Mouse (Mus musculus) liver, embryonic 16.5 days (tissue): Measurements from ENCODE around the gene Dnajc15. TPM values are rescaled to one million over a fixed set of nuclear protein-coding genes. Genes with fewer than 3 reads are reported as not detected.

ENCODE experiments used
- ATAC-seq: fragments of 200-750 bp; cut with Nextera tagmentation; 2 replicates; pipeline ENCODE4 v1.8.0; 2017; ENCODE audit warnings: low read depth, mild to moderate bottlenecking, moderate number of reproducible peaks, moderate library complexity
- H3K27ac ChIP-seq: fragments of 300-500 bp; sonication (generic); 2 replicates; pipeline ENCODE4 v1.5.1; 2014; ENCODE audit warnings: mild to moderate bottlenecking, low read length
- H3K27me3 ChIP-seq: fragments of 300-500 bp; sonication (generic); 2 replicates; pipeline ENCODE4 v1.6.1; 2014; ENCODE audit warnings: low read depth, low read length, mixed read lengths; ENCODE audit not compliant: control insufficient read depth, insufficient read depth
- H3K36me3 ChIP-seq: fragments of 300-500 bp; sonication (generic); 2 replicates; pipeline ENCODE4 v1.6.1; 2014; ENCODE audit warnings: mild to moderate bottlenecking; ENCODE audit not compliant: control insufficient read depth, insufficient read depth
- H3K4me1 ChIP-seq: fragments of 300-500 bp; sonication (generic); 2 replicates; pipeline ENCODE4 v1.6.1; 2014; ENCODE audit warnings: low read depth, low read length, mixed read lengths; ENCODE audit not compliant: control insufficient read depth
- H3K4me2 ChIP-seq: fragments of 300-500 bp; sonication (generic); 2 replicates; pipeline ENCODE4 v1.6.1; 2014; ENCODE audit warnings: low read depth, low read length, mixed read lengths
- H3K4me3 ChIP-seq: fragments of 300-500 bp; sonication (generic); 2 replicates; pipeline ENCODE4 v1.5.1; 2014; ENCODE audit warnings: low read depth, mild to moderate bottlenecking, low read length
- H3K9ac ChIP-seq: fragments of 300-500 bp; sonication (generic); 2 replicates; pipeline ENCODE4 v1.6.1; 2014; ENCODE audit warnings: low read depth, low read length
- H3K9me3 ChIP-seq: fragments of 300-500 bp; sonication (generic); replicated peaks from 2 replicates; pipeline ENCODE4 v1.6.1; 2016; ENCODE audit warnings: low read length; ENCODE audit not compliant: control insufficient read depth
- WGBS: fragments of 180-500 bp; shearing (Covaris S2); extraction: QIAGEN DNeasy Blood & Tissue Kit; methylation state at CpG from one replicate; pipeline ENCODE4 v1.1.7; 2014; ENCODE audit not compliant: insufficient replicate concordance; 5-methylcytosine and 5-hydroxymethylcytosine counted together
- polyA plus RNA-seq: library from polyadenylated mRNA; unstranded; fragments of >200 nt; fragmentation: Nextera tagmentation; extraction: Ambion mirVana; gene quantifications from 2 replicates; pipeline ENCODE4 v1.2.1, GENCODE M21; 2015

Gene Dnajc15
- polyA plus RNA-seq, 1 experiment from 2014 or later: 33.3 TPM

DNA sequence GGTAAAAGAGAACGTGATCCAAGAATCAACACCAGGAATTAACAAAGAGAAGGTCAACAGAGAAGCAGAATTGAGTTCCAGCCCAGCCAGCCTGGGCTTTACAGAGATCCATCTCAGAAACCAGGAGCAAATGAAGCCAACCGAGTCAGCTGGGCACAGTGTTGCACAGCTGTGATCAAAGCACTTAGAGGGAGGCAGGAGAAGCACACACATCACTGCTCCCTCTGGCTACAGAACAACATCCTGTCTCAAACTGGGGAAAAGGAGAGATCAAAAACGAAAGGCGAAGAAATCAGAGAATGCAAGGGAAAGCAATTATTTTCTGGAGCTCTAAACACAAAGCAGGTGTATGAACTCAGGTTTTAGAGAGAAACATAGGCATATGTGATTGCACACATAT, 28.7 kb downstream of the Dnajc15 start:
- WGBS: 57% methylated on average over 4 of the region's 4 CpGs

GRCm38 (mm10) chr14:77845479-77845878, 29.4 kb downstream of the Dnajc15 start:
- Histone ChIP-seq H3K4me2 (no peak overlapping the region), H3K9me3 (no peaks in the 10 kb centered on the region), H3K27me3 (no peaks in the 10 kb centered on the region), H3K27ac (no peak overlapping the region), H3K4me3 (no peak overlapping the region), H3K9ac (no peak overlapping the region), H3K36me3 (no peaks in the 10 kb centered on the region), H3K4me1 (no peaks in the 10 kb centered on the region; the same call in 1 of the 2 replicates)
- ATAC-seq: no peak
- 7% methylated on average over 1 of the region's 1 CpGs for WGBS

More for the DNA sequence above, 28.7 kb downstream of the Dnajc15 start:
- Histone ChIP-seq H3K9ac (no peak overlapping the region), H3K4me3 (no peak overlapping the region), H3K4me2 (no peak overlapping the region), H3K4me1 (no peaks in the 10 kb centered on the region; the same call in 1 of the 2 replicates), H3K9me3 (no peaks in the 10 kb centered on the region), H3K27me3 (no peaks in the 10 kb centered on the region), H3K27ac (no peak overlapping the region), H3K36me3 (no peaks in the 10 kb centered on the region)
- no peak for ATAC-seq

- no peak for ATAC-seq
- no peaks in the 10 kb centered on the region for H3K36me3 ChIP-seq
- 62% methylated on average over 6 of the region's 6 CpGs for WGBS
Measured at GRCm38 (mm10) chr14:77840574-77840973, 34.4 kb downstream of the Dnajc15 start.

DNA sequence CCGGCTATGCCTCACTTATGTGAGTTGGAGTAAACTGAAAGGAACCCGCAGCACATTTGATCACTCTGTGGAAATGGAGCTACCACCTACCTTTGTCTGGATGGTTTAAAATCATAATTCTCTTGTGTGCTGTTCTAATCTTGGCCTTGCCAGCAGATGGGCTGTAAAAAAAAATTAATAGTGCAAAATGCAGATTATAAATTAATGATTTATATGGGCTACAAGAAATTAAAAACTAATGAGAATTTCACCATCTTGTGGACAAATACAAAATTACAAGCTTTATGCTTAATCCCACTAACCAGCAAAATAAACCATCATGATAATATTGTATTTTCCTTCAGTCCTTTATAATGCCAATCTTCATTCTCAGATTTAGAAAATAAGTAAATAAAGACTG, 34.8 kb downstream of the Dnajc15 start:
- no peak overlapping the region for H3K4me3 ChIP-seq
- no peaks in the 10 kb centered on the region for H3K36me3 ChIP-seq
- H3K9ac ChIP-seq: no peak overlapping the region
- 80% methylated on average over 2 of the region's 2 CpGs for WGBS
- H3K4me1 ChIP-seq: no peaks in the 10 kb centered on the region
- H3K9me3 ChIP-seq: no peaks in the 10 kb centered on the region
- H3K4me2 ChIP-seq: no peak overlapping the region
- ATAC-seq: no peak
- H3K27ac ChIP-seq: no peak overlapping the region
- H3K27me3 ChIP-seq: no peaks in the 10 kb centered on the region

More at GRCm38 (mm10) chr14:77840574-77840973, 34.4 kb downstream of the Dnajc15 start:
- Histone ChIP-seq H3K9ac (no peak overlapping the region), H3K4me3 (no peak overlapping the region), H3K4me2 (no peak overlapping the region), H3K27ac (no peak overlapping the region), H3K9me3 (no peaks in the 10 kb centered on the region), H3K4me1 (no peaks in the 10 kb centered on the region; the same call in 1 of the 2 replicates), H3K27me3 (no peaks in the 10 kb centered on the region)

- no peak for ATAC-seq
- Histone ChIP-seq H3K27ac (no peak overlapping the region), H3K4me1 (no peaks in the 10 kb centered on the region), H3K36me3 (no peaks in the 10 kb centered on the region), H3K9me3 (no peaks in the 10 kb centered on the region), H3K9ac (no peak overlapping the region), H3K4me2 (no peak overlapping the region), H3K4me3 (no peak overlapping the region), H3K27me3 (no peaks in the 10 kb centered on the region)
- WGBS: 54% methylated on average over 2 of the region's 2 CpGs
Measured at GRCm38 (mm10) chr14:77836794-77837193, 38.1 kb downstream of the Dnajc15 start.

GRCm38 (mm10) chr14:77832359-77832758, 42.6 kb downstream of the Dnajc15 start:
- Histone ChIP-seq H3K9ac (no peak overlapping the region), H3K27ac (no peak overlapping the region), H3K27me3 (no peaks in the 10 kb centered on the region), H3K4me2 (no peak overlapping the region), H3K4me1 (no peaks in the 10 kb centered on the region), H3K36me3 (no peaks in the 10 kb centered on the region), H3K4me3 (no peak overlapping the region), H3K9me3 (no peaks in the 10 kb centered on the region)
- no peak for ATAC-seq

DNA sequence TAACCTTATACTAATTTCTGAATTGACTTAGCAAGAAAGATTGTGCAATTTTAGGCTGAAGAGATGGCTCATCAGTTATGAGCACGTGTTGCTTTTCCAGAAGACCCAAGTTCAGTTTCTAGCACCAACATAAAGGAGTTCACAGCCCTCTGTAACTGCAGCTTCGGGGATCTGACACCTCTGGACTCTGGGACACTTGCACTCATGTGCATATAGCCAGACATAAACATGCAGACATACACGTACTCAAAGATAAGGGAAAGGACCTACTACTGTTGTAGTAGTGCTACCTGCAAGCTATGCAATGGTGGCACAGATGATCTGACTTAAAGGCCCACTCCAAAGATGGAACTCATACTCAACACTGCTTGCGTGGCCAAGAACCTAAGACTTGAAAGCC, 43.0 kb downstream of the Dnajc15 start:
- Histone ChIP-seq H3K4me3 (no peak overlapping the region), H3K9ac (no peak overlapping the region), H3K27me3 (no peaks in the 10 kb centered on the region), H3K4me2 (no peak overlapping the region), H3K36me3 (no peaks in the 10 kb centered on the region), H3K4me1 (no peaks in the 10 kb centered on the region), H3K9me3 (no peaks in the 10 kb centered on the region), H3K27ac (no peak overlapping the region; the same call in 1 of the 2 replicates)
- ATAC-seq: no peak
- WGBS: 66% methylated on average over 4 of the region's 4 CpGs

DNA sequence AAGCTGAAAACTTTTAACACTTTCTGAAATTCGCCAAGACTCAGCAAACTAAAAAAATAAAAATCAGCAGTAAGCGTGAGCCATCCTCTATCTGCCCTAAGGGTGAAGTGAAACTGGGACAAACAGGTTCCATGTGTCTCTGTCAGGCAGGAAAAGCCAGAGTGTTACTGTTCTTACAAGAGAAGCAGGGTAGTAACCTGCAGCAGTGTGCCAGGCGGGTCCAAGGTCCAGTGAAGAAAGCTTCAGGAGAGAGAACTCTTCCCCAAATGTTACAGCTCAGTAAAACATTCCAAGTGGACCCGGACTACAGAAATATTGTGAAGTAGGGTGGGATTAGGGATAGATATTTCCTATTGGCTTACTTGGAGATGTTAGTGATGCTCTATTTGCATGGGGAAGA, 45.3 kb downstream of the Dnajc15 start:
- H3K4me2 ChIP-seq: no peak overlapping the region
- no peak overlapping the region for H3K9ac ChIP-seq
- H3K9me3 ChIP-seq: no peaks in the 10 kb centered on the region
- H3K27ac ChIP-seq: no peak overlapping the region
- H3K36me3 ChIP-seq: no peaks in the 10 kb centered on the region
- WGBS: 62% methylated on average over 4 of the region's 4 CpGs
- H3K27me3 ChIP-seq: no peaks in the 10 kb centered on the region
- no peaks in the 10 kb centered on the region for H3K4me1 ChIP-seq
- H3K4me3 ChIP-seq: no peak overlapping the region
- no peak for ATAC-seq

DNA sequence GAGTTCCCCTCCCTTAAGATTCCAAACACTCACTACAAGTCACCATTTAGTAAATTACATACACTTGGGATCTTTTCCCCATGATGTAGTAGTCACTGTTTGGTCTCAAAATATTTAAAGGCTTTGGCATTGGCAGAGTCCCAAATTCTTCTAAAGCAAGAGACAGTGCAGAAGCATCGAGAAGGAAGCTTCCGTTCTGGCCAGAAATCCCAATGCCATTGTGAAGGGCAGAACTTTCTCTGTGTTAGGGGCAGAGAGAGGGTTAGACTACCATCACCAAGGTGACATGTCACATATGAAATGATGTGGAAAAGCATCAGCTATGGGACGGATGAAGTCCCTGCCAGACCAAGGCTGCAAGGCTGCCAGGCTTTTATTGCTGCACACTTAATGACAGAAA, 49.0 kb downstream of the Dnajc15 start:
- no peak overlapping the region for H3K4me3 ChIP-seq
- no peak for ATAC-seq
- WGBS: 71% methylated on average over 3 of the region's 3 CpGs

More for the DNA sequence above, 49.0 kb downstream of the Dnajc15 start:
- Histone ChIP-seq H3K27ac (no peak overlapping the region), H3K4me2 (no peak overlapping the region), H3K27me3 (no peaks in the 10 kb centered on the region), H3K9ac (no peak overlapping the region), H3K36me3 (no peaks in the 10 kb centered on the region), H3K9me3 (no peaks in the 10 kb centered on the region), H3K4me1 (no peaks in the 10 kb centered on the region)
